Mouse (Mus musculus) duodenum, adult 2 months (tissue): Measurements from ENCODE around the gene Cdsn. TPM values are rescaled to one million over a fixed set of nuclear protein-coding genes. Genes with fewer than 3 reads are reported as not detected.

ENCODE experiments used
- polyA plus RNA-seq: library from polyadenylated mRNA; depleted of rRNA; stranded (reverse); fragments of >200 nt; gene quantifications from 2 replicates; pipeline ENCODE4 v1.2.3, GENCODE M21; 2012; ENCODE audit warnings: low replicate concordance; rRNA removed

Gene Cdsn
- 0.71 and 1.6 TPM in 2 replicates for polyA plus RNA-seq

DNA sequence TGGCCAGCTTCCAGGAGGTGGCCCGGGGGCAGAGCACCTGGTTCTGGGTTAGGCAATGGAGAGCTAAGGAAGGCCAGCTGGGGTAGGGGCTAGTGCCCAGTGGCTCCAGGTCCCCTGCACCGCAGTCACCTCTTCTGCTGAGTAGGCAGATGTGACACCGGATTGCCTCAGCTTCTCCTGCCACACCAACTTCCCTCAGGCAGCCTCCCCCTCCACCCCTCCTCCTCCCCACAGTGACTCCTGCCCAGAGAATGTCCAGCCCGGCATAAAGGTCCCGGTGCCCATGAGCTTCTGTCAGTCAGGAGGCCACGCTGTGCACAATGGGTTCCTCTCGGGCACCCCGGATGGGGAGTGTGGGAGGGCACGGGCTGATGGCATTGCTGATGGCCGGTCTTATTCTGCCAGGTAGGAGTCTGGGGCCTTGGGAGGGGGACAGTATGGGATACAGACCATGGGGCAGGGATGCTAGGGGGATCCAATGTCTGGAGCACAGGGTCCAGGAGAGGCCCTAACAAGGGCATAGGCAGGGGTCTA, at the start of gene Cdsn:
TSS of gene Cdsn (plus strand) at position 248 of the 534 bp plus-strand sequence.

DNA sequence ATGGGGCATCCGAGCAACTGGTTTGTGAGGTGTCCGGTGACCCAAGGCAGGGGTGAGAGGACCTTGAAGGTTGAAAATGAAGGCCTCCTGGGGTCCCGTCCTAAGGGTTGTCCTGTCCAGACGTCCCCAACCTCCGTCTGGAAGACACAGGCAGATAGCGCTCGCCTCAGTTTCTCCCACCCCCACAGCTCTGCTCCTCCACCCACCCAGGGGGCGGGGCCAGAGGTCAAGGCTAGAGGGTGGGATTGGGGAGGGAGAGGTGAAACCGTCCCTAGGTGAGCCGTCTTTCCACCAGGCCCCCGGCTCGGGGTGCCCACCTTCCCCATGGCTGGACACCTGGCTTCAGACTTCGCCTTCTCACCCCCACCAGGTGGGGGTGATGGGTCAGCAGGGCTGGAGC, 46.2 kb upstream of the Cdsn start, which contains the start of gene Pou5f1:
TSS of gene Pou5f1 (plus strand) at position 243 of the 400 bp plus-strand sequence.

DNA sequence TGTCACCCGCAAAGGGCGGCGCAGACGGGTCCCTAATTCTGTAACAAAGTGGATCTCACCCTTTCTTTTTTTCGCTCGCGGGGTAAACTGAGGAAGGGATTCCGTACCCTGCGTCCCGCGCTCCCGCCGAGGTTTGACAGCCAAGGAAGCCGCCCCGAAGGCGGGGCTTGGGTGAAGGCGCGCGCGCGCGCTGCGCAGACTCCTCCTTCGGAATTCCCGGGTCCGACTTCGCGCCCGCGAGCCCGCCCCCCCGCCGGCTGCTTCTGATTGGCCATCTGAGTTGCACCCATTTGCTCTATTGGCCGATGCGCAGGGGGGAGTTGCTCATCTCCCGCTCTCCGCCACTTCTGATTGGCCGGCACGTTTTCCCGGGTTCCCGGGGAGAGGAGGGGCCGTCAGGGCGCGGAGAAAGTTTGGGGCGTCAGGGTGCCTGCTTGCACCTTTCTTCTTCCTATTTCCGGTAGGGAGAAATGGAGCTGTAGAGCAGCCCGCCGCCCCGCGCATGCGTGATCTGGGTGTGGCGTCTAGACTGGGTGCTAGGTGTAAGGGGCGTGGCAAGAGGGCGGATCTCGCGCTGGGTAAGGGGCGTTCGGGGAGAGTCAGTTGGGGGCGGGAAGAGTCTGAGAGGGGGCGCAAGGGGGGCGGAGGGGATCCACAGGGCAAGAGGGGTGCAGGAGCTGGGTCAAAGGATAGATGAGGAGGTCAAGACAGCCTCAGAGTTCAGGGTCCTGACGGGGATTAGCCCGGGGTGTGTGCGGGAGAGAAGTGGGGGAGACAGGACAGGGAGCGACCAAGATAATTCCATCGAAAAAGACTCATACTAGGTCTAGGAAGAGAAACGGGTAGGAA, 35.1 kb upstream of the Cdsn start, which contains the start of the genes Tcf19 and Cchcr1:
TSS of gene Tcf19 (minus strand) at position 173 of the 849 bp plus-strand sequence.
TSS of gene Cchcr1 (plus strand) at position 449 of the 849 bp plus-strand sequence.

DNA sequence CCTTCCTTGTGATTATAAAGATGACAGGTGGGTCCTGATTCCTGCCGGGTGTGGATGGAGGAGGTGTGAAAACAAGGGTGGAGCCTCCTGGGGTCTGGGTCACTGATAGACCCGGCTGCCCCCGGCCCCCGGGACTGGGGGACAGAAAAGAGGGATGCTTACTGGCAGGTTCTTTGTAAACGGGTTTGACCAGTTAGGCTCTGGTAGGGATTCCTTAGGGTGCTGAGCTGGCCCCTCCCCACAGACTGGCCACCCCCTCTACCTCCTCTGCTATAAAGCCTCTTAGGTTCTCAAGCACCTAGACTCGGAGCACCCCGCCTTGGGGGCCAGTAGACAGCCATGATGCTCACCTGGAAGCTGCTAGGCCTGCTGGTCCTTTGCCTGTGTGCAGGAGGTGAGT, 19.0 kb upstream of the Cdsn start, which contains the start of gene Psors1c2:
TSS of gene Psors1c2 (plus strand) at position 301 of the 400 bp plus-strand sequence.

DNA sequence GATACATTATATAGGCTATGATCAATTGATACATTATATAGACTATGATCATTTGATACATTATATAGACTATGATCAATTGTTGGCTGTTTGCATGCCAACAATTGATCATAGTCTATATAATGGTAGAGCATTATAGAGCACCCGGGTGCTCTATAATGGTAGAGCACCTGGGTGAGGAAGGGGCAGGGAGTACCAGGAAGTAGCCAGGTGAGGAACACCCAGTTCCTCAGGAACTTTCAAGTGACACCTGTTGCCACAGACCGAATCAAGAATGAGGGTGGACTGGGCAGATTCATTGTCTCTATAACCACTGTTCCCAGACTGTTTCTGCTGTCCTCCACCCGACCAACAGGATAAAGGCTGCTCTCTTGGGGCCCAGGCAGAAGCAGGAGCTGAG, 15.2 kb downstream of the Cdsn start, which contains the start of gene 2300002M23Rik:
TSS of gene 2300002M23Rik (plus strand) at position 301 of the 400 bp plus-strand sequence.

DNA sequence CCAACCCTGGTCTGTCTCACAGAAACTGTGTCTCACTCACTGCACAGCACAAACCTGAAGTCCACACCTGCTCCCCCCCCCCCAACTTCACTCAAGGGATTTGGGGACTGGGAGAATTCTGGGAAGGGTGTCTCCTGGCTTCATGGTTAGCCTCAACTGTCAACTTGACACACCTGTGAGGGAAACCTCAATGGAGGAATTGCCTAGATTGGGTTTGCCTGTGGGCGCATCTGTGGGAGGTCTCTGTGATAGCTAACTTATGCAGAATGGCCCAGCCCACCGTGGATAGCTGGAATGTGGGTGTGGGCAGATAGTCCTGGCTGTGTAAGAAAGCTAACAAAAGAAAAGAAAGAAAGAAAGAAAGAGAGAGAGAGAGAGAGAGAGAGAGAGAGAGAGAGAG, 49.3 kb downstream of the Cdsn start, which contains the start of gene Sfta2:
TSS of gene Sfta2 (plus strand) at position 301 of the 400 bp plus-strand sequence.

Other genes starting within 250 kb of the Cdsn start
- 28.5 and 65.5 TPM in 2 replicates for gene H2-Q1, start 231.7 kb upstream of the Cdsn start, polyA plus RNA-seq
- 350 and 1,003 TPM in 2 replicates for gene H2-Q2, start 209.9 kb upstream of the Cdsn start, polyA plus RNA-seq
- 97.7 and 164 TPM in 2 replicates for gene H2-Q4, start 172.5 kb upstream of the Cdsn start, polyA plus RNA-seq
- 16.0 and 40.0 TPM in 2 replicates for gene H2-Q6, start 127.3 kb upstream of the Cdsn start, polyA plus RNA-seq
- gene H2-Q7, start 113.0 kb upstream of the Cdsn start, polyA plus RNA-seq, result 49.5 and 117 TPM in 2 replicates
- gene H2-Q10, start 82.0 kb upstream of the Cdsn start, polyA plus RNA-seq, result 11.4 and 14.5 TPM in 2 replicates
- not detected in 2 replicates for gene Pou5f1, start 46.1 kb upstream of the Cdsn start, polyA plus RNA-seq
- gene Tcf19, start 35.3 kb upstream of the Cdsn start, polyA plus RNA-seq, result 8.0 and 16.7 TPM in 2 replicates
- gene Cchcr1, start 35.0 kb upstream of the Cdsn start, polyA plus RNA-seq, result 3.4 TPM in 2 replicates
- 0.39 TPM in 1 of 2 replicates, not detected in the other for gene Psors1c2, start 18.9 kb upstream of the Cdsn start, polyA plus RNA-seq
- gene 2300002M23Rik, start 15.3 kb downstream of the Cdsn start, polyA plus RNA-seq, result not detected in 2 replicates
- gene Sfta2, start 49.4 kb downstream of the Cdsn start, polyA plus RNA-seq, result 0.48 TPM in 1 of 2 replicates, not detected in the other
- gene Gm9573, start 74.5 kb downstream of the Cdsn start, polyA plus RNA-seq, result 0.05 TPM in 1 of 2 replicates, not detected in the other
- 0.17 and 64.7 TPM in 2 replicates for gene Mucl3, start 91.6 kb downstream of the Cdsn start, polyA plus RNA-seq
- gene Vars2, start 115.5 kb downstream of the Cdsn start, polyA plus RNA-seq, result 32.7 and 37.8 TPM in 2 replicates
- gene Gtf2h4, start 121.6 kb downstream of the Cdsn start, polyA plus RNA-seq, result 14.5 and 14.8 TPM in 2 replicates
- gene Ddr1, start 152.5 kb downstream of the Cdsn start, polyA plus RNA-seq, result 63.7 and 75.5 TPM in 2 replicates